Mouse (Mus musculus) kidney, adult 2 months (tissue): ENCODE measurements around the gene Fam241b.

ENCODE experiments used
- CTCF ChIP-seq: fragments of 200-500 bp; conservative IDR thresholded peaks from 2 replicates; pipeline ENCODE4 v1.5.1; 2011; ENCODE audit warnings: low read depth, mild to moderate bottlenecking, control low read depth, low read length, moderate library complexity, mixed read lengths; ENCODE audit not compliant: insufficient read depth, insufficient read length
- POLR2A ChIP-seq: fragments of 200-500 bp; IDR thresholded peaks from one replicate; pipeline ENCODE4 v1.6.1; 2011; ENCODE audit warnings: low read depth, low read length, control low read depth

DNA sequence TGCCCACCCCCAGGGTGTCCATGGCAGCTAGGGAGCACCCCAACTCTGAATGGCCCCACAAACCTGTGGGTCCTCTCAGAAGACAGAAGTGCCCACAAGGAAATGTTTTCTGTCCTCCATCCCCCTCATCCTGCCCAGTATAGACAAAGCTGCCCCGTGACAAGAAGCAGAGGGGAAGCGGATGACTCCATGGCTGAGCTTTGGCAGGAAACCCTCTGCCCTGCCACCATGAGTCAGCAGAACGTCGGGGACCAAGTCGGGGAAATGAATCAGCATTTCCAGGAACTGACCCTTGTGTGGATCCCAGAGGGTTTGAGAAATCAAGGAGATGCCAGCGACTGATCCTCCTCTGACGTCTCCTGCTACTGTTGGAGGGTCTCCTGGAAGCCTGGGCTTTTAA is 77.5 kb downstream of the Fam241b start:
- TF ChIP-seq CTCF (no peak), POLR2A (no peak)
